ENCODE assay signal across 16 mouse cellular contexts in genomic region chr9:97628361-97628908, GRCm38 (mm10).
A peak's percentile ranks its signal among the peaks of the same experiment; 100 is the strongest.
DNase-seq lines count a peak whose midpoint lies in the region; ATAC-seq and TF ChIP-seq lines count a peak whose summit lies in the region.
"Had no signal": no experiment of that assay in that cellular context is flagged by ENCODE, and none has a peak within 500 bp of the region (broad histone marks: within the 10 kb centered on the region; RNA-seq: fewer than 3 reads in every experiment).

No protein-coding gene starts in this region.

- intact Hi-C loops in heart, postnatal 25 days (cut with DNase I): no loop called here

- no peak overlapping the region for H3K4me3 ChIP-seq in lung, embryonic 15.5 days
- H3K4me3 ChIP-seq in forebrain, embryonic 14.5 days (ENCODE audit: low read depth, low read length): no peak overlapping the region
- H3K4me3 ChIP-seq: hindbrain, embryonic 10.5 days; intestine, embryonic 15.5 days had no signal

- TF ChIP-seq CTCF in brain, embryonic 14.5 days (IDR thresholded peaks at IDR 0.05; ENCODE audit: borderline replicate concordance, extremely low read depth, insufficient read depth, insufficient read length): no peak

- 39% methylated on average over 6 of the region's 6 CpGs for WGBS in lung, embryonic 15.5 days
- WGBS in forebrain, embryonic 14.5 days: 44% methylated on average over 6 of the region's 6 CpGs

- no peaks in the 10 kb centered on the region for H3K36me3 ChIP-seq in lung, embryonic 15.5 days
- no peaks in the 10 kb centered on the region for H3K36me3 ChIP-seq in forebrain, embryonic 14.5 days (ENCODE audit: control insufficient read depth, insufficient read depth, low read length)
- H3K36me3 ChIP-seq: hindbrain, embryonic 10.5 days; intestine, embryonic 15.5 days had no signal

- H3K9ac ChIP-seq in lung, embryonic 15.5 days: no peak overlapping the region
- no peak overlapping the region for H3K9ac ChIP-seq in forebrain, embryonic 14.5 days (ENCODE audit: low read length)
- H3K9ac ChIP-seq: intestine, embryonic 15.5 days had no signal

- peak; percentile 2 for DNase-seq in heart, adult 18-20 months
- DNase-seq in heart, postnatal 25 days (ENCODE audit: low spot score): no peak
- DNase-seq in lung, postnatal 36 days: no peak
- peak; percentile 44 for DNase-seq in brain, embryonic 14.5 days (ENCODE audit: low read depth)
- DNase-seq in forebrain, embryonic 14.5 days (ENCODE audit: low spot score): no peak
- DNase-seq in urinary bladder, postnatal 14 days (ENCODE audit: low spot score): no peak
- no peak for DNase-seq in layer of hippocampus, adult 8-10 months (ENCODE audit: low spot score in 2 of 2)
- DNase-seq: adrenal gland, postnatal 36 days; cerebellum, adult 9-10 months; liver; spleen, adult 18-20 months had no signal

- H3K4me2 ChIP-seq in lung, embryonic 15.5 days: no peak overlapping the region
- no peak overlapping the region for H3K4me2 ChIP-seq in forebrain, embryonic 14.5 days (ENCODE audit: low read length)
- H3K4me2 ChIP-seq: intestine, embryonic 15.5 days; midbrain, embryonic 11.5 days had no signal

- peak overlapping the region; percentile 44 for H3K27ac ChIP-seq in lung, embryonic 15.5 days
- no peak overlapping the region for H3K27ac ChIP-seq in forebrain, embryonic 14.5 days (ENCODE audit: low read depth, low read length)
- H3K27ac ChIP-seq: hindbrain, embryonic 10.5 days; intestine, embryonic 15.5 days; macrophage had no signal

- peaks cover 6% of the 10 kb centered on the region for H3K4me1 ChIP-seq in lung, embryonic 15.5 days
- H3K4me1 ChIP-seq in forebrain, embryonic 14.5 days (ENCODE audit: control insufficient read depth, insufficient read depth, low read length): peaks cover 8% of the 10 kb centered on the region
- H3K4me1 ChIP-seq: intestine, embryonic 15.5 days had no signal

- H3K27me3 ChIP-seq in lung, embryonic 15.5 days: no peaks in the 10 kb centered on the region
- H3K27me3 ChIP-seq in forebrain, embryonic 14.5 days (replicated peaks; ENCODE audit: control insufficient read depth, insufficient read depth, low read length): no peaks in the 10 kb centered on the region
- H3K27me3 ChIP-seq: intestine, embryonic 15.5 days had no signal

- TF ChIP-seq POLR2A in brain, embryonic 14.5 days (IDR thresholded peaks at IDR 0.05; ENCODE audit: borderline replicate concordance, extremely low read depth, insufficient read depth, insufficient read length, poor library complexity, severe bottlenecking): no peak

- H3K9me3 ChIP-seq in lung, embryonic 15.5 days: no peaks in the 10 kb centered on the region
- no peaks in the 10 kb centered on the region for H3K9me3 ChIP-seq in forebrain, embryonic 14.5 days (replicated peaks; ENCODE audit: control insufficient read depth, low read length)
- H3K9me3 ChIP-seq: hindbrain, embryonic 10.5 days; intestine, embryonic 15.5 days had no signal

- ATAC-seq in lung, embryonic 15.5 days (ENCODE audit: borderline replicate concordance, extremely low read depth, low FRiP score, low TSS enrichment): peak; percentile 83
- ATAC-seq in forebrain, embryonic 14.5 days: peak; percentile 42; the same call in 1 of the 2 replicates
- ATAC-seq: intestine, embryonic 15.5 days had no signal

Comparison
In these comparisons a context has a peak if more than half of its experiments do, and no peak if none do; other contexts are left out.
1. DNase-seq: peak in heart, adult 18-20 months (2 of 2) and brain, embryonic 14.5 days (single experiment); none in heart, postnatal 25 days (single experiment), lung, postnatal 36 days (single experiment), forebrain, embryonic 14.5 days (single experiment), urinary bladder, postnatal 14 days (single experiment) and layer of hippocampus, adult 8-10 months (0 of 2).